Mouse (Mus musculus): ENCODE measurements around the gene Cldn10. TPM values are rescaled to one million over a fixed set of nuclear protein-coding genes. Genes with fewer than 3 reads are reported as not detected.
A peak's percentile ranks its signal among the peaks of the same experiment; 100 is the strongest.

Cldn10 gene
- total RNA-seq, 4 experiments from 2014 or later: not detected

DNA sequence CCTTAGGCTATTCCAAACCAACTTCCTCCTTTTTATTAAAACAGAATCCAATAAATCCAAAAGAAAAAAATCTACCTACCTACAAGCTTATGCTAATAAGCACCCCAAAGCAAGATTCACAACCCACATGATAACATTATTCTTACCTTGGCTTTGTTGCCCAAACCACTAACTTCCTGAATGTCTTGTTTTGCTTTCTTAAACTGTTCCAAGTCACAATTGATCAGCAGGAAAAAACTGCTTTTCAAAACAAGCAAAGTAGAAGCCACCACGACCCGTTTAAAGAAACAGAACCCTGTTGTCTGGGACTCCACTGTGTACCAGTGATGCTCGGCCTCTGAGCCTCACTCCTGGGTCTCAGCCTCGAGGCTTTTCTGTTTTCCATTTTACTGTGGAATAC, 77.2 kb downstream of the Cldn10 start:
- DNase-seq (ENCODE audit: low spot score in 2 of 2): no peak

DNA sequence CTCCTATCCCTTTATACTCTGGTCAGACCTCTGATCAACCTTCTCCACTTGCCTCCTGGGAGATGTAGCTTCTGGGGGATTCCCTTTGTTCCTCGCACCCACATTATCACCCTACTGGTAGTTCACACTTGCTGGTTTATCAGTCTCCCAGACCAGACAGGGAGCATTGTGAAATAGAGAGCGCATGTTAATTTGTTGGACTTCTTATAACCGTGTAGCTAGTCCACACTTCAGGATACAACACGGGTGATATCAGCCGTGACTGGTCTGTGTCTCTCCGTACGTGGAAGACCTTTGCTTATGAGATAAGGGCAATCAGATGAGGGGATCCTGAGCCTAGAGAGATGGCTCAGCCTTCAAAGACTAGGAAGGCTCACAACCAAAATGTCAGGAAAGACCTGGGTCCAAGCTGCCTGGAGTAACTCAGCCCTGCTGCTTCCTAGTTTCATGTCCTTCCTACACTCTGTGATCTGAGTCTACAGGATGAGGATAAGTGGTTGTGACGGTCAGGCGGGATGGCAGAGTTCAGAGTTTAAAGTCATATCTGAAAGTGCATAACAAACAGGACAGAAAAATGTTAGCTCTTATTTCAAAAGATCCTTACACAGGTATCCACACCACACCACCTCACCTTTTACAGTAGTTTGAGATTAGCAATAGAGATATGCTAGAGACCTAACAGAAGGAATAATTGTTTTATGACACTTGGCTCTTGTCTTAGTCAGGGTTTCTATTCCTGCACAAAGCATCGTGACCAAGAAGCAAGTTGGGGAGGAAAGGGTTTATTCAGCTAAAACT, 78.5 kb downstream of the Cldn10 start:
- DNase-seq (ENCODE audit: low spot score in 2 of 2): no peak

GRCm38 (mm10) chr14:118867366-118867765, 79.7 kb downstream of the Cldn10 start:
- no peak for DNase-seq (ENCODE audit: low spot score in 2 of 2)

DNA sequence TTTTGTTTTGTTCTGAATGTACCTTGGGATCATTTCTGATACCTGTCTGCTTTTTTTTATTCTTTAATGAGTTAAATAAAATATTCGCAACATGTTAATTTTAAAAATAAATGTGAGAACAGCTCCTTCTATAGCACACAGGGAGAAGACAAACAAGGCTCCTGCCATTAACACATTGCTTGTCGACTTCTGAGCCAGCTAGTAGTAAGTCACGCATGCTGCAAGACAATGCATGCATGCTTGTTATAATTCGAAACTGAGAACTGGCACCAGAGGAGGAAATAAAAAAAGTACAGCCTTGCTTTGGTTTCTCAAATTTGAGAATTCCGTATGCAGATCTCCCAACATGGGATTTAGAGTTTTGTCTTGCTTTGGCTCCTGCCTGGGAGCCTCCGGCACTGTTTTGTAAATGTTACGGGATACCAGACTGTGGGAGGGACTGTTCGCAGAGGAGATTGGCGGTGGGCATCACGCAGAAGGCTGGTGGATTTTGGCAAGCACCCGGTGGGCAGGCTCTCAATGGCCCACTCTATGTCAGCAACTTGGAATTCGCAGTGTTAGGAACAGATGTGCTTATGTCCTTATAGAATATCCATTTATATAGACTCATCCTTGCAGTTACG, 80.5 kb downstream of the Cldn10 start:
- DNase-seq (ENCODE audit: low spot score in 2 of 2): no peak

DNA sequence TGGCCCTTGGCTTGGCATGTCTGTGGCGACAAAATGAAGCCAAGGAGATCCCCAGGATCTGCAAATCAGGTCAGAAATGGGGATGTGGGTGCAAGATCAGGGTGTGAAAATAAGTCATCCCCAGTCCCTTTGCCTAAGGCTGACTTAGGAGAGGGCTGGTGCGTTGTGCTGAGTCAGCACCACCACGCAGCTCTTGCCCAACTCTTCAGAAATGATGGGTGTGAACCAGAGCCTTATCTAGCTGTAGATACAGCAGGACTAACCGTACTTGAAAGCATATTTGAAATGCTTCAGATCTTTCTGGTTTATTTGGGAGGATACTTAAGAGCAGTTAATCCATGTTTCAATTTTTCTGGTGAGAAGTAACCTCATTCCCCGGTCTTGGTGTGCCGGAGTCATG, 82.0 kb downstream of the Cldn10 start:
- DNase-seq (ENCODE audit: low spot score in 2 of 2): no peak

DNA sequence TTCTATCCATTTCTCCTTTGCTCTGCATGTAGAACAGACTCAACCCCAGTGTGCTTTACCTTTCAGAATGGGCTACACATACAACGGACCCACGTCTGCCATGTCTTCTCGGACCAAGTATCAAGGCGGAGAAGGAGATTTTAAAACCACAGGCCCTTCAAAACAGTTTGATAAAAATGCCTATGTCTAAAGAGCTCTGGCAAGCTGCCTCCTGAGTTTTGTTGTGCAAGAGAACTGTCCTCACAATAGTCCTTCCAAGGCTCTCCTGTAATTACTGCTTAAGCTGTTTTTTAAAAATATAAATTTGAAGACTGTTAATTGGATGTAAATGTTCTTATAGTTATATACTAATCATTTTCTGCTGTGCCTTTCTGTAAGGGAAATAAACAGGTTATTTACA, 86.4 kb downstream of the Cldn10 start:
- no peak for DNase-seq (ENCODE audit: low spot score in 2 of 2)

GRCm38 (mm10) chr14:118874786-118875415, 87.2 kb downstream of the Cldn10 start:
- DNase-seq (ENCODE audit: low spot score in 2 of 2): no peak

GRCm38 (mm10) chr14:118878346-118878910, 90.7 kb downstream of the Cldn10 start:
- no peak for DNase-seq (ENCODE audit: low spot score in 2 of 2)

- DNase-seq (ENCODE audit: low spot score in 2 of 2): no peak
Measured at GRCm38 (mm10) chr14:118880696-118881095, 93.0 kb downstream of the Cldn10 start.

DNA sequence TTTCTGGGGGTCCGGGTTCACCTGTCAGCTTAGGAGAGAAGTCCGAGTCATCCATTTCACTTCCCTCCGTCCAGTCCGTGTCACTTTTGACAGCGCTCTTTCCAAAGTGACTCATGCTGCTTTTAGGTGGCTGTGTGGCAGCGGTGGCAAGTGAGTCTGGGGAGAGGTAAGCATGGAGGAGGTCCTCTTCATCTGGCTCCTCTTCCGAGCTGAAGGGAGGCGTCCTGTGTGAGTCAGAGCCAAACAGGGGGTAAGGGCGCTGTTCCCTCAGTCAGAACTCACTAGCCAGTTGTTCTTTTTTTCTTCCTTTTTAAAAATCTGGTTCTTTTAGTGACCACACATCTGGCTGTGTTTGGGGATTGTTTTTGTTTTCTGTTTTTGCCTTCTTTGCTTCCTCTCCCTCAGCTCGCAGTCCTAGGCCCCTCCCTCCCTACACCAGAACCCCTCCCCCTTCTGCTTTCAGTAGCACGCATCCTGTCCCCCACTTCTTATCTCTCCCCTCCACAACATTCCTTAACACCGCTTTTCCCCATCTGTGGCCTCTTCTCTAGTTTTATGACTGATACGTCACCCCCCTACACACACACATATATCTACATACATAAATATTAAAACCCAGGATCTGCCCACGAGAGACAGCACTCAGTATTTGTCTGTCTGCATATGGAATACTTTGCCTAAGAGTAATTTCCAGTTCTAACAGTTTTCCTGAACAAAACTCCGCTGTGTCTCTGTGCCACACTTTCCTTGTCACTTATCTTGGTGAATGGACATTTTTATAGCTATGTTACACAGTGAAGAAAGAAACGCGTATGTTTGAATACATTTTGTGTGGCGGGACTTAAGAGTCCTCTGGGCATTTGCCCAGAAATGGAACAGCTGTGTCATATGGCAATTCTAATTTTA, 95.9 kb downstream of the Cldn10 start:
- no peak for DNase-seq (ENCODE audit: low spot score in 2 of 2)

DNA sequence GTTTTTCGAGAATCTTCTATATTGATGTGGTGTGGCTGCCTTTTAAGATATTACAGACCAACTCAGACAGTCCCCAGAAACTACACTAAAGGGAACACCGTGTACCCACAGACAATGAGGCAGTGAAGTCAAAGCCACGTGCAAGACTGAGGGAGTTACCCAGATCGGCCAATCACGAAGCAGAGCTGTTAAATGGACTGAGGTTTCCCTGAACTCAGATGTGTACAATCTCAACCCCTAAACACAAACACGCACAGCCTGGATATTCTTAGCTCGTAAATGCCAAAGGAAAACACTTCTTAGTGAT, 96.5 kb downstream of the Cldn10 start:
- DNase-seq (ENCODE audit: low spot score in 2 of 2): no peak

GRCm38 (mm10) chr14:118890101-118890500, 102.4 kb downstream of the Cldn10 start:
- no peak for DNase-seq (ENCODE audit: low spot score in 2 of 2)

- no peak for DNase-seq (ENCODE audit: low spot score in 2 of 2)
Measured at GRCm38 (mm10) chr14:118895228-118895627, 107.5 kb downstream of the Cldn10 start.

GRCm38 (mm10) chr14:118895655-118896054, 107.9 kb downstream of the Cldn10 start:
- DNase-seq (ENCODE audit: low spot score in 2 of 2): no peak

DNA sequence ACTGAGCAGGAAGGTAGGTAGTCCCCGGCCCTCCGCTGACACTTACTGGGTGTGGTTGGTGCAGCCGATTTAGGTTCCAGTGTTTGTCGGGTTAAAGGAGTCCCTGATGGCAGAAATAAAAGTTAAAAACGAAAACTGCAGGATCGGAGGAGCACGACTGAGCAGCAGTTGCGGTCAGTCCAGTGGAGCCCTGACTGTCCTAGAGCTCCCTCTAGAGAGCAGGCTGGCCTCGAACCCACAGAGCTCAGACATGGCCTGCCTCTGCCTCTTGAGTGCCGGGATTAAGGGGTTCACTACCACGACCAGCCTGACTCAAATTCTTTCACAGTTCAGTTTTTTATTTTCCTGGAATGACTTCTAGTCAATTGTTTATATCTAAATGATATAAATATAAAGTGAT, 112.2 kb downstream of the Cldn10 start:
- DNase-seq (ENCODE audit: low spot score in 2 of 2): no peak

DNA sequence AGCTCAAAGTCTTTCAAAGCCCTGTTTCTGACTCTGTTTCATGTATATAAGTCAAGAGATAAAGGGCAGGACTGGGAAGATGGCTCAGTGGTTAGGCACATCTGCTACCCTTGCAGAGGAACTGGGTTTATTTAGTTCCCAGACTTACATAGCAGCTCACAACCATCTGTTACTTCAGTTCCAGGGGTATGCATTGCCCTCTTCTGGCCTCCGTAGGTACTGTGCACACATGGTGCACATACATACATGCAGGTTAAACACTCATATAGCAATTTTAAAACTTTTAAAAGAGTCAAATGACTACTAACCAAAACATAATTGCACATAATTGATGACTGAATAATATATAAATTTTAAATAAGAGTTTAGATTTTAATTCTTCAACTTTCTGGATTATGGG, 113.2 kb downstream of the Cldn10 start:
- no peak for DNase-seq (ENCODE audit: low spot score in 2 of 2)

DNA sequence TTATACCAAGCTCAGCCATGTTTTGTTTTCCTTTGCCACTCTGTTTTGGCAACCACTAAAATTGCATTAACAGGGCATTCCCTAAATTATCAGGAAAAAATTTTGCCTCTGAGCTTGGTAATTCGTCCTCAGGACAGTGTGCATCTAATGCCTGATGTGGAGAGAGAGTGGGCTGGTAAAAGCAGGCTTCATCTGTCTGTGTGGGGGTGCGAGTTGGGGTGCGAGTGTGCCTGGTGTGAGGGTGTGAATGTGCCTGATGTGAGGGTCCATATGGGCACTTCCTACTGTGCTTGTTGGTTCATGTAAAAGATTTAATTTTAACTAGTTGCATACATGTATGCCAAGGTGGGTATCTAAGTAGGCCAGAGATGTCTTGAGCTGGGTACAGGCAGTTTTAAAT, 115.7 kb downstream of the Cldn10 start:
- DNase-seq (ENCODE audit: low spot score in 2 of 2): no peak

- no peak for DNase-seq (ENCODE audit: low spot score in 2 of 2)
Measured at GRCm38 (mm10) chr14:118903867-118904562, 116.3 kb downstream of the Cldn10 start.

DNA sequence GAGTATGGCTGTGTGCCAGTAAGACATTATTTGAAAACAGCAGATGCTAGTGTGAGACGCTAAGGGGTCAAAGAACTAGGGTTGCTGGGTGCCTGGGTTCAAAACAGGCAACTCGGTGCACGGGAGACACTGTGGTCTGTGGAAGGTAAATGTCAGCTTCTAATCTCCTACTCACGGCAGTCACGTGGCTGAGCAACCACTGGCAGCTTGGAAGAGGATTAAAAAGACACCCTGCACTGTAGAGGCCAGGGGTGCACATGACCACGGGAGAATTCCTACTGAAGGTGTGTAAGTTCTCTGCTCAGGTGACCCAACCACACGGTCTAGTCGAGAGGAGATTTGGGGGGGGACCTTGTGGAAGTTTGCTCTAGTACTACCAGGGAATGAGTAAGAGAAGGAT, 119.9 kb downstream of the Cldn10 start:
- DNase-seq (ENCODE audit: low spot score in 2 of 2): no peak

GRCm38 (mm10) chr14:118909872-118910271, 122.2 kb downstream of the Cldn10 start:
- DNase-seq (ENCODE audit: low spot score in 2 of 2): peak; percentile 18 to 40

All from gastrocnemius, adult 8-10 months (tissue).